Mouse (Mus musculus) liver, embryonic 11.5 days (tissue): ENCODE data around the gene E430018J23Rik. TPM values are rescaled to one million over a fixed set of nuclear protein-coding genes. Genes with fewer than 3 reads are reported as not detected.
"Not testable (repeated sequence)": the region's sequence is repeated elsewhere in the genome, so short reads cannot be mapped to it uniquely, and the experiment has no call there.

ENCODE experiments used
- ATAC-seq: fragments of 200-750 bp; cut with Nextera tagmentation; replicated peaks from 2 replicates; pipeline ENCODE4 v1.8.0; 2017; ENCODE audit warnings: moderate number of reproducible peaks, mild to moderate bottlenecking, moderate TSS enrichment, moderate library complexity; ENCODE audit not compliant: low FRiP score
- DNase-seq: peaks from one replicate; pipeline ENCODE4 v3.0.0-alpha.2; 2017; ENCODE audit warnings: low spot score
- H3K27ac ChIP-seq: fragments of 300-500 bp; sonication (generic); 2 replicates; pipeline ENCODE4 v1.5.1; 2014; ENCODE audit warnings: mild to moderate bottlenecking, low read depth, low read length, control low read depth
- H3K27me3 ChIP-seq: fragments of 300-500 bp; sonication (generic); replicated peaks from 2 replicates; pipeline ENCODE4 v1.6.1; 2014; ENCODE audit warnings: low read length, mixed read lengths; ENCODE audit not compliant: control insufficient read depth, insufficient read depth
- H3K36me3 ChIP-seq: fragments of 300-500 bp; sonication (generic); 2 replicates; pipeline ENCODE4 v1.6.1; 2014; ENCODE audit warnings: mild to moderate bottlenecking, low read length, moderate library complexity, mixed read lengths; ENCODE audit not compliant: control insufficient read depth, insufficient read depth
- H3K4me1 ChIP-seq: fragments of 300-500 bp; sonication (generic); replicated peaks from 2 replicates; pipeline ENCODE4 v1.6.1; 2014; ENCODE audit warnings: low read length, mixed read lengths; ENCODE audit not compliant: control insufficient read depth, insufficient read depth
- H3K4me2 ChIP-seq: fragments of 300-500 bp; sonication (generic); 2 replicates; pipeline ENCODE4 v1.6.1; 2014; ENCODE audit warnings: mild to moderate bottlenecking, control low read depth, moderate library complexity
- H3K4me3 ChIP-seq: fragments of 300-500 bp; sonication (generic); 2 replicates; pipeline ENCODE4 v1.5.1; 2014; ENCODE audit warnings: low read depth, low read length, control low read depth
- H3K9ac ChIP-seq: fragments of 300-500 bp; sonication (generic); 2 replicates; pipeline ENCODE4 v1.6.1; 2014; ENCODE audit warnings: low read depth, low read length, control low read depth
- H3K9me3 ChIP-seq: fragments of 300-500 bp; sonication (generic); 2 replicates; pipeline ENCODE4 v1.6.1; 2016; ENCODE audit warnings: low read length, inconsistent platforms, mixed read lengths; ENCODE audit not compliant: control insufficient read depth
- WGBS: fragments of 180-500 bp; shearing (Covaris S2); extraction: QIAGEN DNeasy Blood & Tissue Kit; methylation state at CpG from one replicate; pipeline ENCODE4 v1.1.7; 2014; 5-methylcytosine and 5-hydroxymethylcytosine counted together
- polyA plus RNA-seq: library from polyadenylated mRNA; unstranded; fragments of >200 nt; fragmentation: Nextera tagmentation; extraction: Ambion mirVana; gene quantifications from 2 replicates; pipeline ENCODE4 v1.2.1, GENCODE M21; 2014

Gene E430018J23Rik
- polyA plus RNA-seq, 1 experiment from 2014 or later: 4.2 TPM

DNA sequence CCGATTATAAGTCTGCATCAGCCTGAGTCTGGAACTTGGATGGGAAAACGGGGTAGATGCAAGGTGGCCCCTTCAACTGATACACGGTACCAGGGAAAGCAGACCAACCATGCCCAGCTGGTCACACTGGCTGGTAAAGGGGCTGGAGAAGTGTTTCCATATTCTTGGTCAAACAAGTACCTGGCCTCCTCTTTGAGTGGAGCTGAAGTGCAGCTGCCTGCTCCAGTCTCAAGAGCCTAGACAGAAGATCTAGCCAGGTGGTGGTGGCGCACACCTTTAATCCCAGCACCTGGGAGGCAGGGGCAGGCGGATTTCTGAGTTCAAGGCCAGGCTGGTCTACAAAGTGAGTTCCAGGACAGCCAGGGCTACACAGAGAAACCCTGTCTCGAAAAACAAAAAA lies 51.6 kb downstream of the E430018J23Rik start:
- H3K4me1 ChIP-seq: peaks cover 21% of the 10 kb centered on the region
- H3K9ac ChIP-seq, H3K9me3 ChIP-seq, H3K36me3 ChIP-seq, ATAC-seq, H3K4me3 ChIP-seq, H3K27me3 ChIP-seq, DNase-seq, H3K4me2 ChIP-seq, H3K27ac ChIP-seq: not testable (repeated sequence)
- WGBS: 82% methylated on average over 6 of the region's 6 CpGs

DNA sequence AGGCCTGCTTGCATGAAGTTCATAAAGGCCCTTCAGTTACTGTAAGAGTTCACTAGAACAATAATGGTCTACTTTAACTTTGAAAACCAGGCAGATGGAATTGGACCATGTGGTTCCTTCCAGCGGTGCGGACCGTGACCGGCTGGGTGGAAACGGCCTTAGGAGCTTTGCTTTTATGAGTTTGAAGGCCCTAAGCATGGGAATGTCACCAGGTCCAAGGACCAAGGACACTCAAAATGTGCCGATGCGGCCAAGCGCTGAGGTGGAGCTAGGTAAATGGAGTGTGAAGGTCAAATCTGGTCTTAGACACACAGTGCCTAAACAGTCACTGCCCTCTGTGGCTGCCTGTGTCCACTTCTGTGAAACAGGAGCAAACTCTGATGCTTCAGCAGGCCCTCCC lies 52.1 kb downstream of the E430018J23Rik start:
- no peaks in the 10 kb centered on the region for H3K27me3 ChIP-seq

More for the DNA sequence above, 52.1 kb downstream of the E430018J23Rik start:
- Histone ChIP-seq H3K4me3 (no peak overlapping the region), H3K9me3 (no peaks in the 10 kb centered on the region), H3K27ac (no peak overlapping the region), H3K9ac (no peak overlapping the region), H3K36me3 (peaks cover 6% of the 10 kb centered on the region), H3K4me1 (peaks cover 17% of the 10 kb centered on the region), H3K4me2 (no peak overlapping the region)
- DNase-seq (no peak), ATAC-seq (no peak)
- 91% methylated on average over 8 of the region's 8 CpGs for whole genome bisulfite sequencing

Other genes with a start within 250 kb of the E430018J23Rik start
- gene Cd2bp2, start 197.6 kb downstream of the E430018J23Rik start, polyA plus RNA-seq: 50.3 and 59.5 TPM in 2 replicates
- 28.2 and 29.0 TPM in 2 replicates for gene Tbc1d10b, start 185.2 kb downstream of the E430018J23Rik start, polyA plus RNA-seq
- gene Mylpf, start 184.7 kb downstream of the E430018J23Rik start, polyA plus RNA-seq: 31.5 and 33.6 TPM in 2 replicates
- 17.2 TPM in 2 replicates for gene Zfp553, start 160.6 kb downstream of the E430018J23Rik start, polyA plus RNA-seq
- gene Sept1, start 160.5 kb downstream of the E430018J23Rik start, polyA plus RNA-seq: 14.9 and 17.5 TPM in 2 replicates
- gene Zfp771, start 149.4 kb downstream of the E430018J23Rik start, polyA plus RNA-seq: 45.9 and 47.3 TPM in 2 replicates
- gene Dctpp1, start 132.9 kb downstream of the E430018J23Rik start, polyA plus RNA-seq: 266 and 275 TPM in 2 replicates
- 178 and 203 TPM in 2 replicates for gene Sephs2, start 119.6 kb downstream of the E430018J23Rik start, polyA plus RNA-seq
- gene Itgal, start 97.4 kb downstream of the E430018J23Rik start, polyA plus RNA-seq: 6.2 and 6.5 TPM in 2 replicates
- gene Zfp768, start 48.0 kb downstream of the E430018J23Rik start, polyA plus RNA-seq: 3.4 and 3.6 TPM in 2 replicates
- gene Zfp747, start 17.6 kb downstream of the E430018J23Rik start, polyA plus RNA-seq: 4.9 and 5.8 TPM in 2 replicates
- 2.4 and 3.0 TPM in 2 replicates for gene 9130019O22Rik, start 6.5 kb downstream of the E430018J23Rik start, polyA plus RNA-seq
- gene Zfp764, start 13.2 kb upstream of the E430018J23Rik start, polyA plus RNA-seq: 4.6 and 4.8 TPM in 2 replicates
- gene Zfp688, start 28.4 kb upstream of the E430018J23Rik start, polyA plus RNA-seq: 18.7 and 19.5 TPM in 2 replicates
- 4.5 and 5.3 TPM in 2 replicates for gene Zfp689, start 55.5 kb upstream of the E430018J23Rik start, polyA plus RNA-seq
- gene Prr14, start 66.0 kb upstream of the E430018J23Rik start, polyA plus RNA-seq: 39.0 and 40.6 TPM in 2 replicates
- gene Fbrs, start 85.6 kb upstream of the E430018J23Rik start, polyA plus RNA-seq: 8.9 and 12.4 TPM in 2 replicates
- gene Srcap, start 118.4 kb upstream of the E430018J23Rik start, polyA plus RNA-seq: 40.3 and 45.5 TPM in 2 replicates
- 13.0 and 16.1 TPM in 2 replicates for gene Gm42715, start 126.0 kb upstream of the E430018J23Rik start, polyA plus RNA-seq
- gene Tmem265, start 167.8 kb upstream of the E430018J23Rik start, polyA plus RNA-seq: 6.9 and 11.1 TPM in 2 replicates
- gene Phkg2, start 179.7 kb upstream of the E430018J23Rik start, polyA plus RNA-seq: 41.6 and 41.7 TPM in 2 replicates
- 5.4 and 6.2 TPM in 2 replicates for gene Ccdc189, start 195.0 kb upstream of the E430018J23Rik start, polyA plus RNA-seq
- gene Rnf40, start 195.1 kb upstream of the E430018J23Rik start, polyA plus RNA-seq: 44.1 and 49.0 TPM in 2 replicates
- gene Zfp629, start 222.2 kb upstream of the E430018J23Rik start, polyA plus RNA-seq: 8.3 and 9.8 TPM in 2 replicates